Mouse (Mus musculus): ENCODE data around the gene Ctnnb1. TPM values are rescaled to one million over a fixed set of nuclear protein-coding genes. Genes with fewer than 3 reads are reported as not detected.

Ctnnb1 gene
- polyA plus RNA-seq, 1 experiment from 2014 or later = 338 TPM

Small RNAs within 50 kb of the gene (microRNA-seq; reads per million reads assigned to microRNA genes)
- not detected for gene Mir7090

All from neural tube, embryonic 14.5 days (tissue).